Mouse (Mus musculus): ENCODE results near the gene Smad9.

- TF ChIP-seq CTCF (IDR thresholded peaks at IDR 0.05; ENCODE audit: control insufficient read depth, insufficient read depth, low read length) (peak; percentile 9; the same call in 1 of the 2 replicates), POLR2A (IDR thresholded peaks at IDR 0.05; ENCODE audit: borderline replicate concordance, control insufficient read depth, low read depth, low read length) (no peak)
Measured at GRCm38 (mm10) chr3:54723741-54724500, 31.5 kb upstream of the Smad9 start.
